Mouse (Mus musculus) brain, embryonic 18.5 days (tissue): ENCODE results near the gene Tmem167b.
A peak's percentile ranks its signal among the peaks of the same experiment; 100 is the strongest.
"Not testable (repeated sequence)": the region's sequence is repeated elsewhere in the genome, so short reads cannot be mapped to it uniquely, and the experiment has no call there.

Source experiments
- DNase-seq: peaks from one replicate; pipeline ENCODE4 v3.0.0-alpha.2; 2012; ENCODE audit warnings: low read depth, low spot score

The Tmem167b gene

DNA sequence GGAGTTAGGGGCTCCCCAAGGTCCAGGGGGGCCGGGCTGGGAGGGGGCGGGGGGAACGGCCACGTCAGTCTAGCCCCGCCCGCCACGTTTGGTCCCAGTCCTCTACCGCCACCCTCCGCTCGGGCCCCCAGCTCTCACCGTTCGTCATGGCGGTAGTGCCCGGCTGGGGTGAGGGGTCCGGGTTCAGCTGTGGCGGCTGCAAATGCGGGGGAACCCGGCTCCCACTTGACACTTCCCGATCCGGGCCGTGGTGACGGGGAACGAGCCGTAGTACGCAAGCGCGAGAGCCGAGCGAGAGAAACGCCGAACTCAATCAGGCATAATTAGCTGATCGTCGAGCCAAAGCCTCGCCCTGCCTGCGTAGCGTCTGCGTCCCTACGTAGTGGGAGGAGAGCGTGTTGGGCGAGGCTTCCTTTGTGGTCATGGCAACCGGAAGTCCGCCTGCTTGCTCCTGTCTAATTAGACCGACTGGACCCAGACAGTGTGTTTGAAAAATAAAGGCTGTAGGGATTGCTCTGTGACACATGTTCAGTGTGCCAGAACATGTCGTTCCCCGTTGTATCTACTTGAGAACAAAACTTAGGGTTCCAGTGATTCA, at the start of gene Tmem167b:
Tmem167b (minus strand) TSS at position 334 of the 598 bp plus-strand sequence.
- DNase-seq, result peak; percentile 97

DNA sequence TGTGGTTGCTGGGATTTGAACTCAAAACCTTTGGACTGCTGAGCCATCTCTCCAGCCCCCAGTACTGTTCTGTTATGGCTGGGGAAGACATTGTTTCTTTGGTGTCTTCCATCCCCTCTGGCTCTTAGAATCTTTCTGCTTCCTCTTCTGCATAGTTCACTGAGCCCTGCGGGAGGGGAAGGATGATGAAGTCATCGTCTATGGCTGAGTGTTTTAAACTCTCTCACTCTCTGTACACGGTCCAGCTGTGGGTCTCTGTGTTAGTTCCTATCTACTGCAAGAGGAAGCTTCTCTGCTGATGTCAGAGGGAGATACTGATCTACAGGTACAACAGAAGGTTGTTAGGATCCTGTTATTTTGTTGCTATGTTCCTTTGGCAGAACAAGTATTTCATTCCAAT, 46.6 kb upstream of the Tmem167b start:
- no peak for DNase-seq

GRCm38 (mm10) chr3:108591530-108592522, 29.6 kb upstream of the Tmem167b start:
- no peak for DNase-seq

GRCm38 (mm10) chr3:108590786-108591529, 28.7 kb upstream of the Tmem167b start, which contains the start of gene Wdr47:
TSS of gene Wdr47 (plus strand) at chr3:108591279.
- DNase-seq, result peak; percentile 87

- DNase-seq, result no peak
These were observed 26.2 kb upstream of the Tmem167b start for GRCm38 (mm10) chr3:108588446-108588845.

DNA sequence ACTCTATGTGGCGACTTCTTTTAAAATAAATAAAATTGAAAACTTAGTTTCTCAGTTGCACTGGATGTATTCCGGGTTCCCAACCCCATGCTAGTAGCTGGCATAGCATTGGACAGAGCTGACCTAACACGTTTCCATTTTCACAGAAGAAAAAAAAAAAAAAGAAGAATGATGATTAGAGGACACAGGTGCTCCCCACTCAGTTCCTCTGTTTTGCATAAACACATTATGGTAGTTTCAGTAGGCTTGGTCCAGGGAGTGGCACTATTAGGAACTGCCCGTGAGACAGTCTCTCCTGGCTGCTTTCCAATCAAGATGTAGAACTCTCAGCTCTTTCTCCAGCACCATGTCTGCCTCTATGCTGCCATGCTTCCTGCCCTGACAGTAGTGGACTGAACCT, 22.3 kb upstream of the Tmem167b start:
- no peak for DNase-seq

DNA sequence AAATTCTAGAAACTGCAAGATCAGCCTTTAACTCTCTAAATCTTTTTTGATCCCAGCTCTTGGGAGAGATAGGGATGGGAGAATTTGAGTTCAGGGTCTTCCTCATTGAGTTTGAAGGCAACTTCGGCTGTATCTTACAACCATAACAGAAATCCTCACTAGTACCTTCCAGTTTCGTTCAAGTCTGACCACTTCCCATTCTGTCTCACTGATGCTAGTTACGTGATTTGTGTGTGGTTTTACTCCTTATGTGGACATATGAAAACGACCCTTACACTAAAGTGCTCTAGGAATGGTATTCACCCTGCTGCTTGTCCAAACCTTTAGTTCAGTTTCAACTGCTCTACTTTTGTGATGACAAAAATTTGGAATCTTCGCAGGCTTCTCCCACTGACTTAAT, 11.8 kb upstream of the Tmem167b start:
- DNase-seq, result no peak

DNA sequence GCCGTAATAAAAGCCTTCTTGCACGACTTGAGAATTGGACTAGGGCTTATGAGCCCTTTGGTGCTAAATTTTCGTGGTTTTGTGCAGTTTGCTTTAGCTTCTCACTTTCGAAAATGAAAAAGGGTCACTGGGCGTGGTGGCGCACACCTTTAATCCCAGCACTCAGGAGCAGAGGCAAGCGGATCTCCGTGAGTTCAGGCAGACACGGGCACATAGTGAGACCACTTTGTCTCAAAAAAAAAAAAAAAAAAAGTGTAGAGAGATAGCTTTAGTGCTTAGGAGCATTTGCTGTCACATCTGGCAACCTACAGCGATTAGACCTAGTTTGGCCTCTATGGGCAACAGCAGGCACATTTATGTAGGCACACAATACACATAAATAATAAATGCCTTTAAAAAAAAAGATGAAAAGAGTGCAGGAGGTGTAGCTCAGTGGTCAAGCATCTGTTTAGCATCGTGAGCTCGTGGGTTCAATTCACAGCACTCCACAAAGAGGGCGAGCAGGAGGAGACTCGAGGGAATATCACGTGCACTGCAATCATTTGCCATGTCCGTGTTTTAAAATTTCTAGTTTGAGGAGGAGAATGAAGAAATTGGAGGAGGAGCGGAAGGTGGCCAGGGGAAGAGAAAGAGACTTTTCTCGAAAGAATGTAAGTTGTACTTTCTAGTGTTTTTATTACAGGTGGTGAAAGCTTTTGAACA, 10.2 kb upstream of the Tmem167b start:
- no peak for DNase-seq

- peak; percentile 94 for DNase-seq
These were observed 9.4 kb upstream of the Tmem167b start, which contains the start of gene Taf13 for GRCm38 (mm10) chr3:108571443-108572294. TSS of gene Taf13 (plus strand) at chr3:108571698.

GRCm38 (mm10) chr3:108570813-108571212, 8.5 kb upstream of the Tmem167b start:
- DNase-seq, result no peak

- DNase-seq, result not testable (repeated sequence)
These were observed 7.4 kb upstream of the Tmem167b start for GRCm38 (mm10) chr3:108569636-108570035.

GRCm38 (mm10) chr3:108567990-108568877, 6.0 kb upstream of the Tmem167b start:
- no peak for DNase-seq

DNA sequence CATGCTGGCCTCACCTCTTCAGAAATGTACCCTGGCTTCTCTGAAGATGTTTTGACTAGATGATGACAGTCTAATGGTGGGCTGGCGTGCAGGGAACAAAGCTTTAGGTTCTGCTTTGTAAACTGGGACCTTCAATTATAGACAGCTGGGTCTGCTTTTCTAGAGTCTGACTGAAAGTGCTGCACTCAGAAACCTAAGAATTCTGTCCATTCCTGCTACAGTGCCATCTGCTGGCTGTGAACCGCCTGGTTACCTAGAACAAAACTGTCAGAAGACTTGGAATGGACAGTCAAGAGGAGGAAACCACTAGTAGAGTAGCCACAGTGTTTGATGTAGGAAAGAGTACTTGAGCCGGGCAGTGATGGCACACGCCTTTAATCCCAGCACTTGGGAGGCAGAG, 1.0 kb upstream of the Tmem167b start:
- peak; percentile 69 for DNase-seq

DNA sequence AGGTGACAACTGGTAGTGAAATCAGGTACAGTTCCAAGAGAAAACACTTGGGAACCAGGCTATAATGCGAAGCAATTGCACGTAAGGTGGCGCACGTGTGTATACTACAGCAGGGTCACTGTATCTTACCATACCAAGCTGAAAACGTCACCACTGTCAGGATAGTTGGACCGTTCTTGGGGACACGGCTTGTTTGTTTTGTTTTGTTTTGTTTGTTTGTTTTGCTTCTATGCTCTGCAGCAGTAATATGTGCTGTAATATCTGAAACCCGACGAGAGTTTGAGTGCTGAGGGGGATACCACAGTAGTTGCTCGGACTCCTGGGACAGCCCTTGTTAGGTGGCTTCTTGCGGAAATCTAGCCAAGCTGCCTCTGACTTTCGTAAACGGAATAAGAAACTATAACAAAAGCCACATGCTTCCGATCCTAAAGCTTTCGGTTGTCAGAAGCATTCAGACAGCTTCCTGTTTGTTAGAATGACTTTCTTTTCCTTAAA, 558 bp upstream of the Tmem167b start:
- no peak for DNase-seq

DNA sequence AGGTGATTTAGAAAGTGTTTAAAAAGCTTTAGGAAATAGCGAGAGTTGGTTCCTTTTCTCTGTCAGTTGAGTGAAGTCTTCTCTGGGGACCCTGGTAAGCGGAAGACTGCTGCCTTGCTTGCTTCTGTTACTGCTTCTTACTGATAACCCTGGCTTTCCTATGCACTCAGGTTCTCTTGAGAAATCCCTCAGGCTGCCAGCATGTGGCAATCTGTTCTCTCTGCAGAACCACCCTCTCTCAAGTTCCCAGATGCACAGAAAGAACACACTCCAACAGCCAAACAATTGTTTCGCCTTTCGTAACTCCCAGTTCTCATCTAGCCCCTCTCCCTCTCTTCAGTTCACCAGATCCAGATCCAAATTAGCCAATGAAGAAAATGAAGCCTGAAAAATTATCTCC, 4.4 kb downstream of the Tmem167b start:
- no peak for DNase-seq

- peak; percentile 91 for DNase-seq
These were observed 7.5 kb downstream of the Tmem167b start for GRCm38 (mm10) chr3:108554587-108555312.

DNA sequence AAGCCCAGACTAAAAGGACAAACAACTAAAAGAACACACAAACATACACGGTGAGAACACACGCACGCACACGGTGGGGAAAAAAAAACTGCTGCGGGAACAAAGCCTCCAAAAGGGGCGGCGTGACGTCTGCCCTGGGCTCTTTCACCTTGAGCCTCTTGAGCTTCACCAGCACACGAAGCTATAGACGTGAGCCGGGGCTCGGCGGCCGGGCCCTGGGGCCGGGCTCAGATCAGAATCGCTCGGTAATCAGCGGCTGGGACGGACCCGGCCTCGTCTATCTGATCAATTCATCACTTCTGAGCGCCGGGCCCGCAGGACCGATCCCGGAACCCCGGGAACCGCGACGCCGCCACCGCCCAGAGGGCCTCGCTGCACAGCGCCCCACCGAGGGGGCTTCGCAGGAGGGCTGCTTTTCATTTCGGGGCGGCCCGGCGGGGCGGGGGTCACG, 8.1 kb downstream of the Tmem167b start:
- DNase-seq, result no peak

DNA sequence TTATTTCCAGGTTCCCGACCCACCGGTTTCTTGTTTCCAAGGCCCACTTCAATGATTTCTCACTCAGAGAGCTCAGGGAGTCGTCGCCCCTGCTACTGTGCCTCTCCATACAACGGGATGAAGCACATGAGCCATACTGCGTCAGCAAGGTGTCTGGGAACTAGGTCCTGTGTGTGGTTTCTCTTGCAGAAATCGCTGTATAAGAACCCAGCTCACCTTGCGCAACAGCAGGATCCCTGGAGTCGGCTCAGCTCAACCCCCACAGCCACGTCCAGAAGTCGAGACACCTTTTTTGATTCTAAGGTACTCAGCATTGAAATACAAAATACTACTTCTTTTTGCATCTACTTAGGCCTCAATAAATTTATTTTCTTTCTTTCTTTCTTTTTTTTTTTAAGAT, 20.0 kb downstream of the Tmem167b start:
- no peak for DNase-seq
